Mouse (Mus musculus) hindbrain, postnatal 0 days (tissue): ENCODE results near the gene Snn. TPM values are rescaled to one million over a fixed set of nuclear protein-coding genes. Genes with fewer than 3 reads are reported as not detected.

Experiments used
- ATAC-seq: fragments of 200-750 bp; cut with Nextera tagmentation; 2 replicates; pipeline ENCODE4 v1.8.0; 2017; ENCODE audit warnings: mild to moderate bottlenecking, moderate TSS enrichment, moderate library complexity
- DNase-seq: peaks from one replicate; pipeline ENCODE4 v3.0.0-alpha.2; 2015; ENCODE audit warnings: low spot score
- H3K27ac ChIP-seq: fragments of 300-500 bp; sonication (generic); 2 replicates; pipeline ENCODE4 v1.5.1; 2014; ENCODE audit warnings: mild to moderate bottlenecking
- H3K27me3 ChIP-seq: fragments of 300-500 bp; sonication (generic); 2 replicates; pipeline ENCODE4 v1.6.1; 2014; ENCODE audit warnings: low read length, mixed read lengths; ENCODE audit not compliant: insufficient read depth
- H3K36me3 ChIP-seq: fragments of 300-500 bp; sonication (generic); 2 replicates; pipeline ENCODE4 v1.6.1; 2014; ENCODE audit warnings: low read length, mixed read lengths; ENCODE audit not compliant: insufficient read depth
- H3K4me1 ChIP-seq: fragments of 300-500 bp; sonication (generic); 2 replicates; pipeline ENCODE4 v1.6.1; 2014; ENCODE audit warnings: antibody characterized with exemption, low read length, mixed read lengths; ENCODE audit not compliant: insufficient read depth
- H3K4me2 ChIP-seq: fragments of 300-500 bp; sonication (generic); 2 replicates; pipeline ENCODE4 v1.6.1; 2014; ENCODE audit warnings: low read depth, mild to moderate bottlenecking, low read length, moderate library complexity, mixed read lengths
- H3K4me3 ChIP-seq: fragments of 300-500 bp; sonication (generic); 2 replicates; pipeline ENCODE4 v1.5.1; 2014; ENCODE audit warnings: low read length
- H3K9ac ChIP-seq: fragments of 300-500 bp; sonication (generic); replicated peaks from 2 replicates; pipeline ENCODE4 v1.6.1; 2014; ENCODE audit warnings: mild to moderate bottlenecking, low read length, moderate library complexity, mixed read lengths
- H3K9me3 ChIP-seq: fragments of 300-500 bp; sonication (generic); 2 replicates; pipeline ENCODE4 v1.6.1; 2016; ENCODE audit warnings: low read length, mixed read lengths
- CTCF ChIP-seq: IDR thresholded peaks from 2 replicates; pipeline ENCODE4 v1.5.1; 2016; ENCODE audit warnings: antibody characterized with exemption, control low read depth, low read depth
- WGBS: fragments of 180-500 bp; shearing (Covaris S2); extraction: QIAGEN DNeasy Blood & Tissue Kit; methylation state at CpG from one replicate; pipeline ENCODE4 v1.1.7; 2014; 5-methylcytosine and 5-hydroxymethylcytosine counted together
- polyA plus RNA-seq: library from polyadenylated mRNA; unstranded; fragments of >200 nt; fragmentation: Nextera tagmentation; extraction: Ambion mirVana; gene quantifications from 2 replicates; pipeline ENCODE4 v1.2.1, GENCODE M21; 2015
- total RNA-seq: library from RNA; depleted of rRNA; stranded (reverse); fragments of >200 nt; gene quantifications from 2 replicates; pipeline ENCODE4 v1.2.3, GENCODE M21; 2014; rRNA removed

The Snn gene
- total and polyA plus RNA-seq, 2 experiments from 2014 or later: 123 to 241 TPM

GRCm38 (mm10) chr16:11124110-11124509 is 63.4 kb downstream of the Snn start:
- Histone ChIP-seq H3K4me1 (no peaks in the 10 kb centered on the region), H3K27me3 (no peaks in the 10 kb centered on the region), H3K9me3 (no peaks in the 10 kb centered on the region), H3K27ac (no peak overlapping the region), H3K9ac (no peak overlapping the region), H3K4me2 (no peak overlapping the region), H3K36me3 (peaks cover 8% of the 10 kb centered on the region; the same call in 1 of the 2 replicates), H3K4me3 (no peak overlapping the region)
- DNase-seq (no peak), ATAC-seq (no peak)
- 95% methylated on average over 1 of the region's 1 CpGs for WGBS
- TF ChIP-seq CTCF: no peak

Other genes starting within 250 kb of the Snn start
- gene Gm11172, start 248.0 kb upstream of the Snn start, total RNA-seq: not detected in 2 replicates
- gene Gm11172, start 248.0 kb upstream of the Snn start, polyA plus RNA-seq: not detected in 2 replicates
- 1.3 and 4.1 TPM in 2 replicates for gene Rmi2, start 225.9 kb upstream of the Snn start, total RNA-seq
- 0.58 and 0.64 TPM in 2 replicates for gene Rmi2, start 225.9 kb upstream of the Snn start, polyA plus RNA-seq
- 23.9 and 31.6 TPM in 2 replicates for gene Litaf, start 5.2 kb downstream of the Snn start, total RNA-seq
- gene Litaf, start 5.2 kb downstream of the Snn start, polyA plus RNA-seq: 28.2 and 31.1 TPM in 2 replicates
- 43.7 and 44.1 TPM in 2 replicates for gene Txndc11, start 73.7 kb downstream of the Snn start, total RNA-seq
- 25.2 and 29.0 TPM in 2 replicates for gene Txndc11, start 73.7 kb downstream of the Snn start, polyA plus RNA-seq
- 49.6 and 62.4 TPM in 2 replicates for gene Zc3h7a, start 115.4 kb downstream of the Snn start, total RNA-seq
- gene Zc3h7a, start 115.4 kb downstream of the Snn start, polyA plus RNA-seq: 42.3 and 42.8 TPM in 2 replicates
- 36.0 and 47.4 TPM in 2 replicates for gene Rsl1d1, start 142.4 kb downstream of the Snn start, total RNA-seq
- 133 TPM in 2 replicates for gene Rsl1d1, start 142.4 kb downstream of the Snn start, polyA plus RNA-seq
- 51.6 and 55.2 TPM in 2 replicates for gene Gspt1, start 193.4 kb downstream of the Snn start, total RNA-seq
- gene Gspt1, start 193.4 kb downstream of the Snn start, polyA plus RNA-seq: 45.2 and 46.6 TPM in 2 replicates